Mouse (Mus musculus) erythroblast, embryonic 14.5 days (primary cell): ENCODE measurements around the gene Anpep. TPM values are rescaled to one million over a fixed set of nuclear protein-coding genes. Genes with fewer than 3 reads are reported as not detected.
A peak's percentile ranks its signal among the peaks of the same experiment; 100 is the strongest.

Experiments used
- H3K27me3 ChIP-seq: 2 replicates; pipeline ENCODE4 v1.6.1; 2012; ENCODE audit warnings: inconsistent platforms; ENCODE audit not compliant: control insufficient read depth
- H3K36me3 ChIP-seq: 2 replicates; pipeline ENCODE4 v1.6.1; 2012; ENCODE audit warnings: mild to moderate bottlenecking, inconsistent platforms; ENCODE audit not compliant: control insufficient read depth
- H3K4me1 ChIP-seq: 2 replicates; pipeline ENCODE4 v1.6.1; 2012; ENCODE audit warnings: inconsistent platforms; ENCODE audit not compliant: control insufficient read depth
- H3K4me3 ChIP-seq: replicated peaks from 2 replicates; pipeline ENCODE3; 2012; ENCODE audit warnings: moderate library complexity, mild to moderate bottlenecking, inconsistent platforms
- H3K9me3 ChIP-seq: 2 replicates; pipeline ENCODE4 v1.6.1; 2012; ENCODE audit warnings: low read length, inconsistent platforms, mixed read lengths; ENCODE audit not compliant: control insufficient read depth
- GATA1 ChIP-seq: IDR thresholded peaks from 2 replicates; pipeline ENCODE4 v1.6.1; 2012; ENCODE audit warnings: low read length, inconsistent platforms, mixed read lengths
- TAL1 ChIP-seq: IDR thresholded peaks from 3 replicates; pipeline ENCODE4 v1.6.1; 2012; ENCODE audit warnings: low read length, inconsistent platforms, mixed read lengths
- polyA plus RNA-seq: library from polyadenylated mRNA; stranded (reverse); fragments of >175 nt; gene quantifications from 2 replicates; pipeline ENCODE4 v1.2.3, GENCODE M21; 2012

The Anpep gene
- polyA plus RNA-seq, 1 experiment, result 0.03 TPM

- Histone ChIP-seq H3K4me1 (peaks cover 3% of the 10 kb centered on the region; the same call in 1 of the 2 replicates), H3K4me3 (no peak overlapping the region), H3K9me3 (no peaks in the 10 kb centered on the region), H3K36me3 (no peaks in the 10 kb centered on the region), H3K27me3 (peaks cover under 1% of the 10 kb centered on the region; the same call in 1 of the 2 replicates)
- TF ChIP-seq TAL1 (no peak), GATA1 (no peak)
These were observed 78.4 kb downstream of the Anpep start for GRCm38 (mm10) chr7:79782516-79782855.

- Histone ChIP-seq H3K9me3 (no peaks in the 10 kb centered on the region), H3K4me1 (peaks cover 3% of the 10 kb centered on the region; the same call in 1 of the 2 replicates), H3K36me3 (no peaks in the 10 kb centered on the region), H3K27me3 (no peaks in the 10 kb centered on the region), H3K4me3 (no peak overlapping the region)
- TF ChIP-seq GATA1, result no peak
- TF ChIP-seq TAL1, result no peak
These were observed 78.9 kb downstream of the Anpep start for GRCm38 (mm10) chr7:79781826-79782515.

- TF ChIP-seq GATA1 (no peak), TAL1 (no peak)
- Histone ChIP-seq H3K4me1 (peaks cover 3% of the 10 kb centered on the region; the same call in 1 of the 2 replicates), H3K4me3 (peak overlapping the region; percentile 12)
These were observed 79.9 kb downstream of the Anpep start for GRCm38 (mm10) chr7:79780647-79781626.

More at GRCm38 (mm10) chr7:79780647-79781626, 79.9 kb downstream of the Anpep start:
- H3K36me3 ChIP-seq, result no peaks in the 10 kb centered on the region
- H3K27me3 ChIP-seq, result no peaks in the 10 kb centered on the region
- H3K9me3 ChIP-seq, result no peaks in the 10 kb centered on the region

Other genes with a start within 250 kb of the Anpep start
- 0.08 and 0.28 TPM in 2 replicates for gene Rhcg, start 243.4 kb downstream of the Anpep start, polyA plus RNA-seq
- gene Ticrr, start 200.9 kb downstream of the Anpep start, polyA plus RNA-seq, result 1.7 and 1.9 TPM in 2 replicates
- 0.01 and 0.05 TPM in 2 replicates for gene Kif7, start 145.3 kb downstream of the Anpep start, polyA plus RNA-seq
- gene Plin1, start 128.2 kb downstream of the Anpep start, polyA plus RNA-seq, result not detected in 2 replicates
- gene Pex11a, start 117.9 kb downstream of the Anpep start, polyA plus RNA-seq, result not detected in 2 replicates
- not detected in 2 replicates for gene Wdr93, start 117.9 kb downstream of the Anpep start, polyA plus RNA-seq
- gene Mesp1, start 67.3 kb downstream of the Anpep start, polyA plus RNA-seq, result 0.04 TPM in 1 of 2 replicates, not detected in the other
- not detected in 2 replicates for gene Mesp2, start 50.3 kb downstream of the Anpep start, polyA plus RNA-seq
- 0.25 and 0.42 TPM in 2 replicates for gene Ap3s2, start 59.6 kb upstream of the Anpep start, polyA plus RNA-seq
- not detected in 2 replicates for gene Arpin, start 74.3 kb upstream of the Anpep start, polyA plus RNA-seq
- gene Zfp710, start 163.8 kb upstream of the Anpep start, polyA plus RNA-seq, result 0.20 and 0.27 TPM in 2 replicates